Mouse (Mus musculus) forebrain, postnatal 0 days (tissue): ENCODE data around the gene Stpg4. TPM values are rescaled to one million over a fixed set of nuclear protein-coding genes. Genes with fewer than 3 reads are reported as not detected.

ENCODE experiments used
- ATAC-seq: fragments of 200-750 bp; cut with Nextera tagmentation; 2 replicates; pipeline ENCODE4 v1.8.0; 2017; ENCODE audit warnings: mild to moderate bottlenecking, moderate library complexity
- DNase-seq: peaks from one replicate; pipeline ENCODE4 v3.0.0-alpha.2; 2015
- H3K27ac ChIP-seq: fragments of 300-500 bp; sonication (generic); 2 replicates; pipeline ENCODE4 v1.5.1; 2014; ENCODE audit warnings: low read depth, mild to moderate bottlenecking, antibody characterized with exemption, low read length, moderate library complexity, mixed read lengths
- H3K27me3 ChIP-seq: fragments of 300-500 bp; sonication (generic); 2 replicates; pipeline ENCODE4 v1.6.1; 2014; ENCODE audit warnings: mild to moderate bottlenecking, low read length, mixed read lengths; ENCODE audit not compliant: insufficient read depth
- H3K36me3 ChIP-seq: fragments of 300-500 bp; sonication (generic); 2 replicates; pipeline ENCODE4 v1.6.1; 2014; ENCODE audit warnings: mild to moderate bottlenecking, moderate library complexity; ENCODE audit not compliant: insufficient read depth
- H3K4me1 ChIP-seq: fragments of 300-500 bp; sonication (generic); 2 replicates; pipeline ENCODE4 v1.6.1; 2014; ENCODE audit warnings: antibody characterized with exemption; ENCODE audit not compliant: insufficient read depth
- H3K4me2 ChIP-seq: fragments of 300-500 bp; sonication (generic); 2 replicates; pipeline ENCODE4 v1.6.1; 2014; ENCODE audit warnings: low read depth, mild to moderate bottlenecking, moderate library complexity
- H3K4me3 ChIP-seq: fragments of 300-500 bp; sonication (generic); 2 replicates; pipeline ENCODE4 v1.5.1; 2014; ENCODE audit warnings: low read depth, low read length, mixed read lengths
- H3K9ac ChIP-seq: fragments of 300-500 bp; sonication (generic); 2 replicates; pipeline ENCODE4 v1.6.1; 2014; ENCODE audit warnings: mild to moderate bottlenecking
- H3K9me3 ChIP-seq: fragments of 300-500 bp; sonication (generic); 2 replicates; pipeline ENCODE4 v1.6.1; 2016; ENCODE audit warnings: low read length
- CTCF ChIP-seq: sonication (generic); IDR thresholded peaks from 2 replicates; pipeline ENCODE4 v1.5.1; 2016; ENCODE audit warnings: antibody characterized with exemption, control low read depth, low read depth
- WGBS: fragments of 180-500 bp; shearing (Covaris S2); extraction: QIAGEN DNeasy Blood & Tissue Kit; methylation state at CpG from one replicate; pipeline ENCODE4 v1.1.7; 2014; 5-methylcytosine and 5-hydroxymethylcytosine counted together
- polyA plus RNA-seq: library from polyadenylated mRNA; unstranded; fragments of >200 nt; fragmentation: Nextera tagmentation; extraction: Ambion mirVana; gene quantifications from 2 replicates; pipeline ENCODE4 v1.2.1, GENCODE M21; 2015
- total RNA-seq: library from RNA; depleted of rRNA; stranded (reverse); fragments of >200 nt; gene quantifications from 2 replicates; pipeline ENCODE4 v1.2.3, GENCODE M21; 2014; rRNA removed

The Stpg4 gene
- total and polyA plus RNA-seq, 2 experiments from 2014 or later, result not detected

GRCm38 (mm10) chr17:87345252-87345593, 82.3 kb downstream of the Stpg4 start:
- H3K36me3 ChIP-seq, result no peaks in the 10 kb centered on the region
- H3K9me3 ChIP-seq, result no peaks in the 10 kb centered on the region
- no peak for TF ChIP-seq CTCF
- no peak overlapping the region for H3K4me3 ChIP-seq
- H3K4me2 ChIP-seq, result no peak overlapping the region
- no peaks in the 10 kb centered on the region for H3K27me3 ChIP-seq
- no peaks in the 10 kb centered on the region for H3K4me1 ChIP-seq
- WGBS, result 64% methylated on average over 4 of the region's 4 CpGs
- DNase-seq (no peak), ATAC-seq (no peak)
- H3K9ac ChIP-seq, result no peak overlapping the region
- H3K27ac ChIP-seq, result no peak overlapping the region

- no peak for TF ChIP-seq CTCF
- H3K9ac ChIP-seq, result no peak overlapping the region
- no peak overlapping the region for H3K4me3 ChIP-seq
- no peak for DNase-seq
- H3K9me3 ChIP-seq, result no peaks in the 10 kb centered on the region
- H3K27me3 ChIP-seq, result no peaks in the 10 kb centered on the region
- no peak for ATAC-seq
- H3K27ac ChIP-seq, result no peak overlapping the region
- no peaks in the 10 kb centered on the region for H3K4me1 ChIP-seq
- 77% methylated on average over 18 of the region's 18 CpGs for WGBS
- H3K4me2 ChIP-seq, result no peak overlapping the region
- no peaks in the 10 kb centered on the region for H3K36me3 ChIP-seq
These were observed 82.9 kb downstream of the Stpg4 start for GRCm38 (mm10) chr17:87344441-87345251.

DNA sequence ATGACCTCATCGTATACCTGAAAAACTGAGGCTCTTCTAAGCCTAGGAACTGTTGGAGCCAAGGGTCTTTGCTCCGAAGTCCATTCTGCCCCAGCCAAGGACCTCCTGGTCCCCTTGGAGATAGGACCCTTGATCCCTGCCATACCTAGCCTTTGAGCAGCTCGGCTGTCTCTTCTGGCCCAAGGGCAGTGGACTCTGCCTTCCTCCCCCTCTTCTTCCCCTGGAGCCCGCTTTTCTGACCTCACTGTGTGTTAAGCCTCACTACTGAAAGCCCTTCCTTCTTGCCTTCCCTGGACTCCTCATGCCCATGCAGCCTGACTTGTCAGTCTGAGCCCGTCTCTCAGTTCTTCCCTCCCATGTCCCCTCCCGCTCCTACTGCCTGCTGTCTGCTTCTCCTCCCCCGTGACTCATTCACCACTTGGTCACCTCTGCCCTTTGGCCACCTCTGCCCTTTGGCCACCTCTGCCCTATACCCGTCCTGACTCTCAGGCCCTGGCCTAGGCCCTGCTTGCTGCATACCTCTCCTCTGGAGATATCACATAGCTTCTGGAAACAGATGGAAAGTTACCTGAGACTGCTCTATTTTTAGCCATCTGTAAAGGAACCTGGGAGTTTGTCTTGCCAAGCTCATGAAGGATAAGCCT, 84.4 kb downstream of the Stpg4 start:
- no peaks in the 10 kb centered on the region for H3K27me3 ChIP-seq
- H3K4me1 ChIP-seq, result no peaks in the 10 kb centered on the region
- H3K9me3 ChIP-seq, result no peaks in the 10 kb centered on the region
- no peak overlapping the region for H3K27ac ChIP-seq
- DNase-seq (no peak), ATAC-seq (no peak)
- WGBS, result 85% methylated on average over 8 of the region's 8 CpGs
- no peak overlapping the region for H3K4me3 ChIP-seq
- H3K9ac ChIP-seq, result no peak overlapping the region
- H3K36me3 ChIP-seq, result no peaks in the 10 kb centered on the region
- no peak overlapping the region for H3K4me2 ChIP-seq
- TF ChIP-seq CTCF, result no peak

Other genes with a start within 250 kb of the Stpg4 start
- 35.0 and 42.5 TPM in 2 replicates for gene Mcfd2, start 161.8 kb downstream of the Stpg4 start, total RNA-seq
- gene Mcfd2, start 161.8 kb downstream of the Stpg4 start, polyA plus RNA-seq, result 37.9 and 40.7 TPM in 2 replicates
- gene Ttc7, start 144.9 kb downstream of the Stpg4 start, total RNA-seq, result 6.1 and 6.4 TPM in 2 replicates
- 7.0 and 7.5 TPM in 2 replicates for gene Ttc7, start 144.9 kb downstream of the Stpg4 start, polyA plus RNA-seq
- gene Calm2, start 19.2 kb upstream of the Stpg4 start, total RNA-seq, result 1,563 and 1,794 TPM in 2 replicates
- 3,264 and 3,401 TPM in 2 replicates for gene Calm2, start 19.2 kb upstream of the Stpg4 start, polyA plus RNA-seq
- 0.69 and 1.6 TPM in 2 replicates for gene Epcam, start 208.2 kb upstream of the Stpg4 start, total RNA-seq
- gene Epcam, start 208.2 kb upstream of the Stpg4 start, polyA plus RNA-seq, result 1.6 and 1.9 TPM in 2 replicates
- 31.1 and 33.5 TPM in 2 replicates for gene Msh2, start 244.6 kb upstream of the Stpg4 start, total RNA-seq
- gene Msh2, start 244.6 kb upstream of the Stpg4 start, polyA plus RNA-seq, result 36.0 and 41.5 TPM in 2 replicates